18 mouse cellular contexts compared by ENCODE assay signal in genomic region chr3:31328237-31328836, GRCm38 (mm10). TPM values are rescaled to one million over a fixed set of nuclear protein-coding genes. Genes with fewer than 3 reads are reported as not detected.
DNase-seq lines count a peak whose midpoint lies in the region; ATAC-seq and TF ChIP-seq lines count a peak whose summit lies in the region.
"Had no signal": no experiment of that assay in that cellular context is flagged by ENCODE, and none has a peak within 500 bp of the region (broad histone marks: within the 10 kb centered on the region; RNA-seq: fewer than 3 reads in every experiment).

No protein-coding gene starts in this region.

- 79% methylated on average over 7 of the region's 7 CpGs for WGBS in forebrain, postnatal 0 days
- 87% methylated on average over 7 of the region's 7 CpGs for WGBS in forebrain, embryonic 13.5 days

- no peak overlapping the region for H3K4me2 ChIP-seq in forebrain, postnatal 0 days (ENCODE audit: low read depth)
- H3K4me2 ChIP-seq in forebrain, embryonic 13.5 days: no peak overlapping the region
- H3K4me2 ChIP-seq: embryonic facial prominence, embryonic 13.5 days; heart, embryonic 12.5 days; limb, embryonic 12.5 days had no signal

- H3K27ac ChIP-seq in forebrain, postnatal 0 days (ENCODE audit: low read depth, low read length): no peak overlapping the region
- H3K27ac ChIP-seq in forebrain, embryonic 13.5 days: no peak overlapping the region
- H3K27ac ChIP-seq: embryonic facial prominence, embryonic 13.5 days; limb, embryonic 12.5 days; macrophage had no signal

- DNase-seq in forebrain, postnatal 0 days: no peak
- peak; percentile 24 to 36 for DNase-seq in frontal cortex, postnatal 25 days (ENCODE audit: low spot score in 2 of 2)
- peak; percentile 47 to 59 for DNase-seq in layer of hippocampus, postnatal 25 days (ENCODE audit: extremely low spot score in 1 of 2, low spot score in 1 of 2)
- peak; percentile 26 to 48 for DNase-seq in right cerebral cortex, postnatal 10 days (ENCODE audit: low spot score in 2 of 2)
- no peak for DNase-seq in ovary, adult 18-20 months (ENCODE audit: low spot score)
- DNase-seq in kidney, postnatal 10 days: no peak
- DNase-seq in thymus, postnatal 0 days (ENCODE audit: low spot score): no peak
- DNase-seq: adrenal gland, adult 2 months; cerebellum, adult 9-11 months; gastrocnemius, postnatal 25 days; spleen, adult 18-20 months had no signal

- H3K9ac ChIP-seq in forebrain, postnatal 0 days: no peak overlapping the region
- H3K9ac ChIP-seq in forebrain, embryonic 13.5 days: no peak overlapping the region
- H3K9ac ChIP-seq: embryonic facial prominence, embryonic 13.5 days; heart, embryonic 12.5 days; limb, embryonic 12.5 days had no signal

- TF ChIP-seq CTCF in forebrain, postnatal 0 days (IDR thresholded peaks at IDR 0.05; ENCODE audit: low read depth): no peak

- no peaks in the 10 kb centered on the region for H3K36me3 ChIP-seq in forebrain, postnatal 0 days (ENCODE audit: insufficient read depth)
- no peaks in the 10 kb centered on the region for H3K36me3 ChIP-seq in forebrain, embryonic 13.5 days (ENCODE audit: poor library complexity, severe bottlenecking)
- H3K36me3 ChIP-seq: embryonic facial prominence, embryonic 13.5 days; heart, embryonic 12.5 days; limb, embryonic 12.5 days had no signal

- no peaks in the 10 kb centered on the region for H3K9me3 ChIP-seq in forebrain, postnatal 0 days (ENCODE audit: low read length)
- H3K9me3 ChIP-seq in forebrain, embryonic 13.5 days (replicated peaks): no peaks in the 10 kb centered on the region
- H3K9me3 ChIP-seq: embryonic facial prominence, embryonic 13.5 days; heart, embryonic 12.5 days; limb, embryonic 12.5 days had no signal

- H3K4me1 ChIP-seq in forebrain, postnatal 0 days (ENCODE audit: insufficient read depth): no peaks in the 10 kb centered on the region
- H3K4me1 ChIP-seq in forebrain, embryonic 13.5 days: no peaks in the 10 kb centered on the region
- H3K4me1 ChIP-seq: embryonic facial prominence, embryonic 13.5 days; limb, embryonic 12.5 days had no signal

- H3K4me3 ChIP-seq in forebrain, postnatal 0 days (ENCODE audit: low read depth, low read length): no peak overlapping the region
- no peak overlapping the region for H3K4me3 ChIP-seq in forebrain, embryonic 13.5 days
- H3K4me3 ChIP-seq: embryonic facial prominence, embryonic 13.5 days; heart, embryonic 12.5 days; limb, embryonic 12.5 days had no signal

- H3K27me3 ChIP-seq in forebrain, postnatal 0 days (ENCODE audit: insufficient read depth, low read length): no peaks in the 10 kb centered on the region
- H3K27me3 ChIP-seq in forebrain, embryonic 13.5 days: no peaks in the 10 kb centered on the region
- H3K27me3 ChIP-seq: embryonic facial prominence, embryonic 13.5 days; heart, embryonic 12.5 days; limb, embryonic 12.5 days had no signal

- peak; percentile 74 for ATAC-seq in forebrain, postnatal 0 days
- no peak for ATAC-seq in forebrain, embryonic 13.5 days
- ATAC-seq: inflammation-experienced regulatory T-cells, adult 6 months had no signal

RNA-seq across cellular contexts. Expression of gene Slc7a14, which starts 18.2 kb away (rescaled TPM):
- total RNA-seq in forebrain, postnatal 0 days (2014; rRNA removed): 12.7 and 20.3 TPM in 2 replicates
- 3.2 and 5.7 TPM in 2 replicates for polyA plus RNA-seq in forebrain, postnatal 0 days (2015; fragmentation: Nextera tagmentation; extraction: Ambion mirVana)
- polyA plus RNA-seq in forebrain, embryonic 13.5 days (2015; fragmentation: Nextera tagmentation; extraction: Ambion mirVana): 1.5 and 1.7 TPM in 2 replicates
- 10 to 100 TPM; 77.9 to 90.2 TPM for total RNA-seq in layer of hippocampus, postnatal 25 days (2021)
- 0.01 and 0.04 TPM in 2 replicates for polyA plus RNA-seq in thymus, postnatal 0 days (2015; fragmentation: Nextera tagmentation; extraction: Ambion mirVana)
- total RNA-seq: hematopoietic stem cell, adult 5-6 weeks had no signal
- polyA plus RNA-seq: macrophage had no signal

Comparison
In these comparisons a context has a peak if more than half of its experiments do, and no peak if none do; other contexts are left out.
1. DNase-seq: peak in frontal cortex, postnatal 25 days (2 of 2), layer of hippocampus, postnatal 25 days (2 of 2) and right cerebral cortex, postnatal 10 days (2 of 2); none in forebrain, postnatal 0 days (single experiment), ovary, adult 18-20 months (single experiment), kidney, postnatal 10 days (single experiment) and thymus, postnatal 0 days (single experiment).